Mouse (Mus musculus) liver, adult 2 months (tissue): ENCODE data around the gene Mprip. TPM values are rescaled to one million over a fixed set of nuclear protein-coding genes. Genes with fewer than 3 reads are reported as not detected.
A peak's percentile ranks its signal among the peaks of the same experiment; 100 is the strongest.

Experiments
- DNase-seq: peaks from one replicate; pipeline ENCODE4 v3.0.0-alpha.2; 2011; ENCODE audit warnings: low read depth, low spot score; ENCODE audit errors: extremely low read depth
- H3K27ac ChIP-seq: fragments of 200-500 bp; replicated peaks from 2 replicates; pipeline ENCODE4 v1.5.1; 2012; ENCODE audit warnings: low read depth, mild to moderate bottlenecking, control low read depth, inconsistent platforms, low read length; ENCODE audit not compliant: insufficient read depth
- H3K27me3 ChIP-seq: fragments of 200-500 bp; 2 replicates; pipeline ENCODE4 v1.6.1; 2012; ENCODE audit warnings: mild to moderate bottlenecking, moderate library complexity, low read length, inconsistent platforms; ENCODE audit not compliant: control insufficient read depth, insufficient read depth
- H3K36me3 ChIP-seq: fragments of 200-500 bp; 2 replicates; pipeline ENCODE4 v1.6.1; 2012; ENCODE audit warnings: low read length, inconsistent platforms; ENCODE audit not compliant: control insufficient read depth, insufficient read depth
- H3K4me1 ChIP-seq: fragments of 200-500 bp; 2 replicates; pipeline ENCODE4 v1.6.1; 2011; ENCODE audit warnings: low read length; ENCODE audit not compliant: control insufficient read depth, insufficient read depth
- H3K4me3 ChIP-seq: fragments of 200-500 bp; 2 replicates; pipeline ENCODE4 v1.5.1; 2011; ENCODE audit warnings: low read depth, mild to moderate bottlenecking, control low read depth, low read length, moderate library complexity; ENCODE audit not compliant: insufficient read depth
- H3K79me2 ChIP-seq: fragments of 200-500 bp; 2 replicates; pipeline ENCODE4 v1.6.1; 2012; ENCODE audit warnings: inconsistent platforms, mild to moderate bottlenecking, low read length, moderate library complexity; ENCODE audit not compliant: control insufficient read depth, insufficient read depth
- H3K9ac ChIP-seq: fragments of 200-500 bp; 2 replicates; pipeline ENCODE4 v1.6.1; 2012; ENCODE audit warnings: low read depth, mild to moderate bottlenecking, control low read depth, inconsistent platforms, low read length
- CTCF ChIP-seq: fragments of 200-500 bp; IDR thresholded peaks from 2 replicates; pipeline ENCODE4 v1.5.1; 2011; ENCODE audit warnings: low read depth, low read length, control low read depth
- POLR2A ChIP-seq: fragments of 200-500 bp; IDR thresholded peaks from 2 replicates; pipeline ENCODE4 v1.6.1; 2011; ENCODE audit warnings: low read length, control low read depth; ENCODE audit not compliant: insufficient read depth; ENCODE audit errors: extremely low read depth
- WGBS: fragments of 180-500 bp; shearing (Covaris S2); methylation state at CpG from one replicate; pipeline ENCODE4 v1.1.7; 2018; 5-methylcytosine and 5-hydroxymethylcytosine counted together
- polyA plus RNA-seq: library from polyadenylated mRNA; depleted of rRNA; stranded (reverse); fragments of >200 nt; gene quantifications from 2 replicates; pipeline ENCODE4 v1.2.3, GENCODE M21; 2012
- total RNA-seq: library from RNA; depleted of rRNA; stranded (reverse); fragments of >200 nt; gene quantifications from 2 replicates; pipeline ENCODE4 v1.2.3, GENCODE M21; 2014

Gene Mprip
- total and polyA plus RNA-seq, 2 experiments = 29.0 to 58.4 TPM

GRCm38 (mm10) chr11:59705113-59705512 is 44.0 kb downstream of the Mprip start:
- H3K4me1 ChIP-seq = peaks cover 5% of the 10 kb centered on the region
- no peak overlapping the region for H3K9ac ChIP-seq
- H3K4me3 ChIP-seq = no peak overlapping the region
- H3K36me3 ChIP-seq = peaks cover 8% of the 10 kb centered on the region
- no peaks in the 10 kb centered on the region for H3K27me3 ChIP-seq
- WGBS = 34% methylated on average over 2 of the region's 2 CpGs
- TF ChIP-seq POLR2A (no peak), CTCF (no peak)
- peak overlapping the region; percentile 35 for H3K27ac ChIP-seq
- peaks cover 21% of the 10 kb centered on the region for H3K79me2 ChIP-seq
- peak; percentile 68 for DNase-seq

GRCm38 (mm10) chr11:59707481-59707880 is 46.4 kb downstream of the Mprip start:
- TF ChIP-seq CTCF (no peak), POLR2A (no peak)
- WGBS = 79% methylated on average over 2 of the region's 2 CpGs
- peak overlapping the region; percentile 44 for H3K27ac ChIP-seq

GRCm38 (mm10) chr11:59707931-59708611 is 47.0 kb downstream of the Mprip start:
- 66% methylated on average over 11 of the region's 11 CpGs for WGBS
- no peak for TF ChIP-seq CTCF
- no peak for TF ChIP-seq POLR2A
- Histone ChIP-seq H3K9ac (no peak overlapping the region), H3K4me1 (peaks cover 5% of the 10 kb centered on the region), H3K79me2 (peaks cover 28% of the 10 kb centered on the region), H3K36me3 (no peaks in the 10 kb centered on the region), H3K4me3 (no peak overlapping the region), H3K27me3 (no peaks in the 10 kb centered on the region), H3K27ac (peak overlapping the region; percentile 42)
- peak; percentile 49 for DNase-seq

More at GRCm38 (mm10) chr11:59707481-59707880, 46.4 kb downstream of the Mprip start:
- Histone ChIP-seq H3K4me1 (peaks cover 5% of the 10 kb centered on the region), H3K36me3 (peaks cover 1% of the 10 kb centered on the region; the same call in 1 of the 2 replicates), H3K27me3 (no peaks in the 10 kb centered on the region), H3K9ac (no peak overlapping the region), H3K79me2 (peaks cover 28% of the 10 kb centered on the region), H3K4me3 (no peak overlapping the region)
- DNase-seq = peak; percentile 12

GRCm38 (mm10) chr11:59715424-59715840 is 54.3 kb downstream of the Mprip start:
- peaks cover 14% of the 10 kb centered on the region; the same call in 1 of the 2 replicates for H3K79me2 ChIP-seq
- no peak overlapping the region for H3K27ac ChIP-seq
- no peaks in the 10 kb centered on the region for H3K4me1 ChIP-seq
- no peak overlapping the region for H3K4me3 ChIP-seq
- no peak for DNase-seq
- H3K36me3 ChIP-seq = no peaks in the 10 kb centered on the region
- WGBS = 81% methylated on average over 3 of the region's 3 CpGs
- no peaks in the 10 kb centered on the region for H3K27me3 ChIP-seq
- TF ChIP-seq CTCF (no peak), POLR2A (no peak)
- H3K9ac ChIP-seq = no peak overlapping the region

- H3K9ac ChIP-seq = no peak overlapping the region
- no peak overlapping the region for H3K4me3 ChIP-seq
- no peaks in the 10 kb centered on the region for H3K36me3 ChIP-seq
- WGBS = 84% methylated on average over 4 of the region's 4 CpGs
- no peaks in the 10 kb centered on the region for H3K27me3 ChIP-seq
- TF ChIP-seq CTCF = no peak
- TF ChIP-seq POLR2A = no peak
- peaks cover 13% of the 10 kb centered on the region; the same call in 1 of the 2 replicates for H3K79me2 ChIP-seq
- H3K4me1 ChIP-seq = no peaks in the 10 kb centered on the region
- no peak for DNase-seq
- no peak overlapping the region for H3K27ac ChIP-seq
These were observed 56.7 kb downstream of the Mprip start for GRCm38 (mm10) chr11:59717801-59718291.

- TF ChIP-seq POLR2A (no peak), CTCF (no peak)
- Histone ChIP-seq H3K9ac (no peak overlapping the region), H3K4me1 (no peaks in the 10 kb centered on the region), H3K36me3 (no peaks in the 10 kb centered on the region), H3K79me2 (peaks cover 13% of the 10 kb centered on the region; the same call in 1 of the 2 replicates), H3K4me3 (no peak overlapping the region), H3K27ac (no peak overlapping the region), H3K27me3 (no peaks in the 10 kb centered on the region)
- WGBS = 86% methylated on average over 5 of the region's 5 CpGs
- no peak for DNase-seq
These were observed 58.1 kb downstream of the Mprip start for GRCm38 (mm10) chr11:59719185-59719584.
